ENCODE assay signal across 15 mouse cellular contexts in the genomic region with DNA sequence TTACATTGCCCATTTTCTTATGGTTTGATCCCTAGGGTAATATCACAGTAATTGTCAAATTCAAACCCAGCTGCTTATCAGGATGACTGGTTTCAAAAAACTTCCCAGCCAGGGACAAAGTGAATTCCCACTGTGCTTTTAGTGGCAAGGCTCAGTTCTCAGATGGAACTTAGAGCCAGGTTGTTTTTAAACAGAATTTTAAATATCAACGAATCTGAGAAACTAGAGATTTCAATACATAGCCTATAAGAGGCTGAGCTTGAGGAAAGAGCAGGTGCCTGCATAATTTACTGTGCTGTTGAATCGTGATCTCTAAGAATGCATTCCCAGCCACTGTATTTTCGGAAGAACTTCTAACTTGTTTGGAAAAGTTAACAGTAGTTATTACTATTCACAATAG.
"Had no signal": no experiment of that assay in that cellular context is flagged by ENCODE, and none has a peak within 500 bp of the region (broad histone marks: within the 10 kb centered on the region; RNA-seq: fewer than 3 reads in every experiment).

No protein-coding gene starts in this region.

- H3K9me3 ChIP-seq: neural tube, embryonic 15.5 days; stomach, embryonic 15.5 days had no signal

- H3K4me3 ChIP-seq: neural tube, embryonic 15.5 days; stomach, embryonic 15.5 days had no signal

- DNase-seq: retina, postnatal 1 day; right cerebral cortex, adult 18-20 months; right cerebral cortex, postnatal 14 days; right cerebral cortex, postnatal 25 days; right cerebral cortex, postnatal 4 days; spleen, adult 18-20 months; thymus, adult 18-20 months; thymus, adult 2 months; thymus, postnatal 14 days; thymus, postnatal 25 days; thymus, postnatal 36 days; thymus, postnatal 4 days had no signal

- H3K4me2 ChIP-seq: neural tube, embryonic 15.5 days; stomach, embryonic 15.5 days had no signal

- H3K27me3 ChIP-seq: neural tube, embryonic 15.5 days; stomach, embryonic 15.5 days had no signal

- H3K27ac ChIP-seq: neural tube, embryonic 15.5 days; stomach, embryonic 15.5 days; stomach, postnatal 0 days had no signal

- H3K36me3 ChIP-seq: neural tube, embryonic 15.5 days; stomach, embryonic 15.5 days had no signal

- H3K9ac ChIP-seq: neural tube, embryonic 15.5 days; stomach, embryonic 15.5 days had no signal

- H3K4me1 ChIP-seq: neural tube, embryonic 15.5 days; stomach, embryonic 15.5 days had no signal
